Mouse (Mus musculus): ENCODE measurements around the gene Mapk13.
A peak's percentile ranks its signal among the peaks of the same experiment; 100 is the strongest.

The Mapk13 gene

GRCm38 (mm10) chr17:28776817-28777216 is 7.7 kb downstream of the Mapk13 start:
- DNase-seq: no peak

GRCm38 (mm10) chr17:28777231-28778005 is 8.3 kb downstream of the Mapk13 start:
- DNase-seq: no peak

GRCm38 (mm10) chr17:28779735-28780134 is 10.6 kb downstream of the Mapk13 start:
- DNase-seq: no peak

- DNase-seq: no peak
These were observed 11.7 kb downstream of the Mapk13 start for GRCm38 (mm10) chr17:28780836-28781235.

- no peak for DNase-seq
These were observed 12.4 kb downstream of the Mapk13 start for GRCm38 (mm10) chr17:28781290-28782045.

- DNase-seq: no peak
These were observed 15.9 kb downstream of the Mapk13 start for GRCm38 (mm10) chr17:28785036-28785435.

- DNase-seq: no peak
These were observed 18.4 kb downstream of the Mapk13 start for GRCm38 (mm10) chr17:28787507-28787906.

- no peak for DNase-seq
These were observed 27.9 kb downstream of the Mapk13 start for GRCm38 (mm10) chr17:28797031-28797430.

GRCm38 (mm10) chr17:28799291-28800160 is 30.4 kb downstream of the Mapk13 start:
- DNase-seq: peak; percentile 23

GRCm38 (mm10) chr17:28800281-28800670 is 31.2 kb downstream of the Mapk13 start:
- DNase-seq: peak; percentile 16

- peak; percentile 84 for DNase-seq
These were observed 31.7 kb downstream of the Mapk13 start, which contains the start of gene Brpf3 for GRCm38 (mm10) chr17:28800671-28801412. TSS of gene Brpf3 (plus strand) at chr17:28801090.

GRCm38 (mm10) chr17:28801474-28802005 is 32.4 kb downstream of the Mapk13 start:
- DNase-seq: peak; percentile 100

- DNase-seq: no peak
These were observed 32.9 kb downstream of the Mapk13 start for GRCm38 (mm10) chr17:28802006-28802481.

GRCm38 (mm10) chr17:28803316-28803715 is 34.2 kb downstream of the Mapk13 start:
- DNase-seq: no peak

GRCm38 (mm10) chr17:28804973-28805372 is 35.9 kb downstream of the Mapk13 start:
- no peak for DNase-seq

GRCm38 (mm10) chr17:28806770-28807169 is 37.7 kb downstream of the Mapk13 start:
- no peak for DNase-seq

GRCm38 (mm10) chr17:28808714-28809113 is 39.6 kb downstream of the Mapk13 start:
- DNase-seq: no peak

GRCm38 (mm10) chr17:28809175-28809831 is 40.2 kb downstream of the Mapk13 start:
- DNase-seq: no peak

GRCm38 (mm10) chr17:28812345-28812744 is 43.2 kb downstream of the Mapk13 start:
- no peak for DNase-seq

- DNase-seq: no peak
These were observed 45.5 kb downstream of the Mapk13 start for GRCm38 (mm10) chr17:28814529-28815097.
